Mouse (Mus musculus) stomach, postnatal 0 days (tissue): ENCODE measurements around the gene Zfp335.

Experiments
- CTCF ChIP-seq: IDR thresholded peaks from 2 replicates; pipeline ENCODE4 v1.5.1; 2016; ENCODE audit warnings: antibody characterized with exemption, low read depth, mild to moderate bottlenecking, moderate library complexity
- EP300 ChIP-seq: optimal IDR thresholded peaks from 2 replicates; pipeline ENCODE3; 2016; ENCODE audit warnings: antibody characterized with exemption

- TF ChIP-seq CTCF (no peak), EP300 (no peak)
These were observed 25.8 kb downstream of the Zfp335 start for GRCm38 (mm10) chr2:164885788-164886187.
